Mouse (Mus musculus): Measurements from ENCODE around the gene Atp6v0c. TPM values are rescaled to one million over a fixed set of nuclear protein-coding genes. Genes with fewer than 3 reads are reported as not detected.

Gene Atp6v0c
- 129 and 159 TPM in 2 replicates for total RNA-seq (2012; rRNA removed)

- in situ Hi-C loops (cut with MboI; ENCODE audit: low sequenced_read_pairs in 2 of 2, unreplicated experiment in 2 of 2): no loop called here
- Histone ChIP-seq H3K9me3 (ENCODE audit: control insufficient read depth, insufficient read depth, low read depth, low read length) (no peaks in the 10 kb centered on the region), H3K4me1 (ENCODE audit: control insufficient read depth in 2 of 2, insufficient read depth in 2 of 2, low read length in 2 of 2, poor library complexity in 1 of 2) (peaks cover 8 to 16% of the 10 kb centered on the region in 2 experiments; a peak in 3 of 4 replicates), H3K36me3 (ENCODE audit: control insufficient read depth, insufficient read depth, low read length, poor library complexity, severe bottlenecking) (peaks cover 18% of the 10 kb centered on the region), H3K4me3 (ENCODE audit: insufficient read depth in 1 of 2, low read depth in 1 of 2, low read length in 2 of 2, poor library complexity in 1 of 2, severe bottlenecking in 1 of 2) (peak within 1 kb of the TSS; percentile 89 to 94), H3K9ac (ENCODE audit: insufficient read depth, low read depth, low read length, poor library complexity, severe bottlenecking) (peak within 1 kb of the TSS; percentile 97), H3K27ac (ENCODE audit: insufficient read depth, low read depth, low read length, poor library complexity, severe bottlenecking) (peak within 1 kb of the TSS; percentile 96)
- peak; percentile 95 for DNase-seq (ENCODE audit: low read depth, low spot score)
- TF ChIP-seq HCFC1 (IDR thresholded peaks at IDR 0.05; ENCODE audit: borderline replicate concordance, insufficient read depth, low read length) (no peak), ZNF384 (IDR thresholded peaks at IDR 0.05; ENCODE audit: low read depth, low read length) (no peak), MAFK (IDR thresholded peaks at IDR 0.05; ENCODE audit: insufficient read depth, low read depth, low read length) (no peak), ZC3H11A (IDR thresholded peaks at IDR 0.05; ENCODE audit: borderline replicate concordance, low read depth, low read length) (no peak), CHD2 (IDR thresholded peaks at IDR 0.05; ENCODE audit: low read depth, low read length) (no peak)
These were observed at the start of gene Atp6v0c for GRCm38 (mm10) chr17:24169317-24170065. Atp6v0c (minus strand) TSS chr17:24169702.

GRCm38 (mm10) chr17:24216836-24217235, 47.3 kb upstream of the Atp6v0c start:
- peak; percentile 81 for DNase-seq (ENCODE audit: low read depth, low spot score)
- peaks cover 20% of the 10 kb centered on the region for H3K36me3 ChIP-seq (ENCODE audit: control insufficient read depth, insufficient read depth, low read length, poor library complexity, severe bottlenecking)
- no peak for TF ChIP-seq ZC3H11A (IDR thresholded peaks at IDR 0.05; ENCODE audit: borderline replicate concordance, low read depth, low read length)
- TF ChIP-seq ZNF384 (IDR thresholded peaks at IDR 0.05; ENCODE audit: low read depth, low read length): no peak
- no peak for TF ChIP-seq HCFC1 (IDR thresholded peaks at IDR 0.05; ENCODE audit: borderline replicate concordance, insufficient read depth, low read length)
- TF ChIP-seq MAFK (IDR thresholded peaks at IDR 0.05; ENCODE audit: insufficient read depth, low read depth, low read length): no peak
- in situ Hi-C loops (cut with MboI; ENCODE audit: low sequenced_read_pairs in 2 of 2, unreplicated experiment in 2 of 2): no loop called here
- H3K4me1 ChIP-seq (ENCODE audit: control insufficient read depth in 2 of 2, insufficient read depth in 2 of 2, low read length in 2 of 2, poor library complexity in 1 of 2): peaks cover 2 to 8% of the 10 kb centered on the region in 2 experiments; a peak in 1 of 4 replicates
- no peak overlapping the region for H3K4me3 ChIP-seq (ENCODE audit: insufficient read depth in 1 of 2, low read depth in 1 of 2, low read length in 2 of 2, poor library complexity in 1 of 2, severe bottlenecking in 1 of 2)
- no peaks in the 10 kb centered on the region for H3K9me3 ChIP-seq (ENCODE audit: control insufficient read depth, insufficient read depth, low read depth, low read length)
- no peak overlapping the region for H3K27ac ChIP-seq (ENCODE audit: insufficient read depth, low read depth, low read length, poor library complexity, severe bottlenecking)
- no peak overlapping the region for H3K9ac ChIP-seq (ENCODE audit: insufficient read depth, low read depth, low read length, poor library complexity, severe bottlenecking)

- Histone ChIP-seq H3K36me3 (ENCODE audit: control insufficient read depth, insufficient read depth, low read length, poor library complexity, severe bottlenecking) (peaks cover 15% of the 10 kb centered on the region), H3K9me3 (ENCODE audit: control insufficient read depth, insufficient read depth, low read depth, low read length) (no peaks in the 10 kb centered on the region), H3K4me3 (ENCODE audit: insufficient read depth in 1 of 2, low read depth in 1 of 2, low read length in 2 of 2, poor library complexity in 1 of 2, severe bottlenecking in 1 of 2) (no peak overlapping the region), H3K4me1 (ENCODE audit: control insufficient read depth in 2 of 2, insufficient read depth in 2 of 2, low read length in 2 of 2, poor library complexity in 1 of 2) (peaks cover 2 to 24% of the 10 kb centered on the region in 2 experiments; a peak in 2 of 4 replicates), H3K9ac (ENCODE audit: insufficient read depth, low read depth, low read length, poor library complexity, severe bottlenecking) (no peak overlapping the region), H3K27ac (ENCODE audit: insufficient read depth, low read depth, low read length, poor library complexity, severe bottlenecking) (no peak overlapping the region)
- no peak for TF ChIP-seq ZC3H11A (IDR thresholded peaks at IDR 0.05; ENCODE audit: borderline replicate concordance, low read depth, low read length)
- no peak for TF ChIP-seq HCFC1 (IDR thresholded peaks at IDR 0.05; ENCODE audit: borderline replicate concordance, insufficient read depth, low read length)
- no peak for TF ChIP-seq ZNF384 (IDR thresholded peaks at IDR 0.05; ENCODE audit: low read depth, low read length)
- no peak for TF ChIP-seq CHD2 (IDR thresholded peaks at IDR 0.05; ENCODE audit: low read depth, low read length)
- TF ChIP-seq MAFK (IDR thresholded peaks at IDR 0.05; ENCODE audit: insufficient read depth, low read depth, low read length): no peak
- in situ Hi-C loops (cut with MboI; ENCODE audit: low sequenced_read_pairs in 2 of 2, unreplicated experiment in 2 of 2): no loop called here
- no peak for DNase-seq (ENCODE audit: low read depth, low spot score)
These were observed 43.7 kb upstream of the Atp6v0c start for GRCm38 (mm10) chr17:24213186-24213585.

- Histone ChIP-seq H3K4me1 (ENCODE audit: control insufficient read depth in 2 of 2, insufficient read depth in 2 of 2, low read length in 2 of 2, poor library complexity in 1 of 2) (peaks cover 2 to 28% of the 10 kb centered on the region in 2 experiments; a peak in 2 of 4 replicates), H3K36me3 (ENCODE audit: control insufficient read depth, insufficient read depth, low read length, poor library complexity, severe bottlenecking) (peaks cover 11% of the 10 kb centered on the region), H3K9me3 (ENCODE audit: control insufficient read depth, insufficient read depth, low read depth, low read length) (no peaks in the 10 kb centered on the region), H3K9ac (ENCODE audit: insufficient read depth, low read depth, low read length, poor library complexity, severe bottlenecking) (no peak overlapping the region), H3K4me3 (ENCODE audit: insufficient read depth in 1 of 2, low read depth in 1 of 2, low read length in 2 of 2, poor library complexity in 1 of 2, severe bottlenecking in 1 of 2) (peak overlapping the region in 1 of 2 experiments; percentile 65; a peak in 2 of 4 replicates), H3K27ac (ENCODE audit: insufficient read depth, low read depth, low read length, poor library complexity, severe bottlenecking) (no peak overlapping the region)
- TF ChIP-seq HCFC1 (IDR thresholded peaks at IDR 0.05; ENCODE audit: borderline replicate concordance, insufficient read depth, low read length) (no peak), ZC3H11A (IDR thresholded peaks at IDR 0.05; ENCODE audit: borderline replicate concordance, low read depth, low read length) (no peak), CHD2 (IDR thresholded peaks at IDR 0.05; ENCODE audit: low read depth, low read length) (no peak), ZNF384 (IDR thresholded peaks at IDR 0.05; ENCODE audit: low read depth, low read length) (no peak), MAFK (IDR thresholded peaks at IDR 0.05; ENCODE audit: insufficient read depth, low read depth, low read length) (no peak)
- in situ Hi-C loops (cut with MboI; ENCODE audit: low sequenced_read_pairs in 2 of 2, unreplicated experiment in 2 of 2): no loop called here
- DNase-seq (ENCODE audit: low read depth, low spot score): no peak
These were observed 43.0 kb upstream of the Atp6v0c start for GRCm38 (mm10) chr17:24212441-24213018.

Data from ES-E14 (cell line).